14 mouse cellular contexts compared by ENCODE assay signal in the genomic region with DNA sequence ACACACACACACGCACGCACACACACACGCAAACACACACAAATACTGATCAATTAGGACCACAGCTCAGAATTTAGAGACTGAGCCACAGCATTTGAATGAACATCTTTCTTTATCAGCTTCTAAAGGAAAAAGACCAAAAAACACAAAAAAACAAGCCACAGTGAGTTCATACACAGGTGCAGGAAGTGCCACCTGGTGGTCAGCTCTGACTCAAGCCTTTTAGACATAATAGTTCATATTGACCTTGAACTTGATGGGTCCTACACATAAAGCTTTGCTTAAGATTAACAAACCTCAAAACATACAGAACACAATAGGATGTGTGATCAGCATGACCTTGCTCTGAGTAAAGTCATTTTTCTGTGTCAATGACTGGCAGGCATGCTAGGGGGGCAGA.
DNase-seq lines count a peak whose midpoint lies in the region; ATAC-seq lines count a peak whose summit lies in the region.
"Had no signal": no experiment of that assay in that cellular context is flagged by ENCODE, and none has a peak within 500 bp of the region (broad histone marks: within the 10 kb centered on the region; RNA-seq: fewer than 3 reads in every experiment).

No protein-coding gene starts in this region.

- peak; percentile 10 for DNase-seq in CD4-positive, CD25-positive, alpha-beta regulatory T cell, adult 2 months (ENCODE audit: low read depth, low spot score)
- DNase-seq in kidney, postnatal 36 days: peak; percentile 12 to 54
- no peak for DNase-seq in kidney, postnatal 14 days
- DNase-seq in lung, postnatal 14 days: peak; percentile 12
- DNase-seq in lung, adult 18-20 months: no peak
- DNase-seq in cerebellum, postnatal 4 days (ENCODE audit: low spot score in 2 of 2): no peak
- DNase-seq in thymus, postnatal 0 days (ENCODE audit: low spot score): no peak
- DNase-seq: cerebellum, postnatal 10 days; embryo, embryonic 11 days; heart, adult 18-20 months; heart, postnatal 10 days; right cerebral cortex, adult 18-20 months had no signal

- ATAC-seq in CD4-positive, CD25-positive, alpha-beta regulatory T cell, adult 4 months: no peak
- ATAC-seq: midbrain, embryonic 16.5 days had no signal

Comparison
In these comparisons a context has a peak if more than half of its experiments do, and no peak if none do; other contexts are left out.
1. DNase-seq: peak in CD4-positive, CD25-positive, alpha-beta regulatory T cell, adult 2 months (single experiment), kidney, postnatal 36 days (2 of 2) and lung, postnatal 14 days (single experiment); none in kidney, postnatal 14 days (single experiment), lung, adult 18-20 months (0 of 2), cerebellum, postnatal 4 days (0 of 2) and thymus, postnatal 0 days (single experiment).